Mouse (Mus musculus): ENCODE data around the gene Fbxl14.

Fbxl14 gene

DNA sequence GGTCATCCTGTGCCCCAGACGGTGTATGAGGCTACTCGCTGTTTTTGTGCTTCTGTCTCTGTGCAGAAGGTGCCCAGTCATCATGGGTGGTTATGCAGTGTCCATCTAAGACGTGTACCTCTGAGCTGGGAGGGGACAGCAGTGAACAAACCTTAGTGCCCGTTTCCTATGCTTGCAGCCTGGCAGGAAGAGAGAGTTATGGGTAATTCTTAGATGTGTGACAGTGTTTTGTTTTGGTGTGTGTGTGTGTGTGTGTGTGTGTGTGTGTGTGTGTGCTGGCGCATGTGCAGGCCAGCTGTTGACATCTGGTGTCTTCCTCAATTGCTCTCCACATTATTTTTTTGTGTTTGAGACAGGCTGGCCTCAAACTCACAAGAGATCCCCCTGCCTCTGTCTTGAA, 20.6 kb downstream of the Fbxl14 start:
- no peak for DNase-seq

DNA sequence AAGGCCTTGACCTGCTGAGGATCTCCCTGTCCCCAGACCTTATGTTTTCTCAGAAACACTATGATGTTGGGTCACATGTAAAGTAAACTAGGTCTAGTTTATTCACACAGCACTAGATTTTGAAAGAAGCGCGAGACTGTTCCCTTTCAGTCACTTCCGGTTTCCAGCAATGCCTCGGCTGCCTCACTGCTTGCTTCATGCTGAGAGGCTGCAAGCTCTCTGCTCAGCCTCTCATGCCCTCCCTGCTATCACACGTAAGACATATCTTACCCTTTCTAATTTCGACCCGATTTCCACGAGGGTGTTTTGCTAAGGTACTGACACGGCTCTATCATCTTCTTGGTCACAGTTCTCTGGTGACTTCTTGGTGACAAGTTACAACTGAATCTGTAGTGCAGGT, 22.6 kb downstream of the Fbxl14 start:
- DNase-seq: peak; percentile 51

- DNase-seq: no peak
Measured at GRCm38 (mm10) chr6:119504756-119505155, 25.3 kb downstream of the Fbxl14 start.

DNA sequence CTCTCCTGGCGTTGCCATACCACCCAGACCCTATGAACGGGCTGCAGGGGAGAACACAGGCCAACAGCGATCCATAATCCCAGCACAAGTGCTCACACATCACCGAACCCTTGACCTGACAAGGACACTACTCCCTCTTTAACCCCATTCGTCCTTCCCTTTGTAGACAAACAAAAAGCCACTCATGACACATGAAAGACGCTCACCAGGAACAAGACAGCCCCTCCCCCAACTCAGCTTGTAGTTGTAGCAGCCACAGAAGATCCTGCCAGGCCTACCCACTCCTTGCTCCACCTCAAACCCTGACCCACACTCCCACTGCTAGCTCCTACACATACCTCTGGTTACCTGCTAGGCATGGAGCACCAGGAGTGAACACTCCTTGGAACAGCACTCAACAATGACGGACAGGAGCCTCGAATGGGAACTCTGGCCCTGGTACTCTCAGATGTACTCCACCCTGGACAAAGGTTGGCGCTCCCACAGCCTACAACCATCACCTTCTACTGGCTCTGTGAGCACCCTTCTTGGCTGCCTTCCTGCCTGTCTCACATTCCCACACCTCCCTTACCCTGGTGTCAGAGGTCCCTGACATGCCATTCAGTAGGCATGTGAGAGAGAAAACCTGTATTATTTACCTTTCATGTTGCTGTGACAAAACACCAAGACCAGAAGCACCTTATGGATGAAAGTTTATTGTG, 26.2 kb downstream of the Fbxl14 start:
- no peak for DNase-seq

- DNase-seq: no peak
Measured at GRCm38 (mm10) chr6:119508221-119508620, 28.8 kb downstream of the Fbxl14 start.

DNA sequence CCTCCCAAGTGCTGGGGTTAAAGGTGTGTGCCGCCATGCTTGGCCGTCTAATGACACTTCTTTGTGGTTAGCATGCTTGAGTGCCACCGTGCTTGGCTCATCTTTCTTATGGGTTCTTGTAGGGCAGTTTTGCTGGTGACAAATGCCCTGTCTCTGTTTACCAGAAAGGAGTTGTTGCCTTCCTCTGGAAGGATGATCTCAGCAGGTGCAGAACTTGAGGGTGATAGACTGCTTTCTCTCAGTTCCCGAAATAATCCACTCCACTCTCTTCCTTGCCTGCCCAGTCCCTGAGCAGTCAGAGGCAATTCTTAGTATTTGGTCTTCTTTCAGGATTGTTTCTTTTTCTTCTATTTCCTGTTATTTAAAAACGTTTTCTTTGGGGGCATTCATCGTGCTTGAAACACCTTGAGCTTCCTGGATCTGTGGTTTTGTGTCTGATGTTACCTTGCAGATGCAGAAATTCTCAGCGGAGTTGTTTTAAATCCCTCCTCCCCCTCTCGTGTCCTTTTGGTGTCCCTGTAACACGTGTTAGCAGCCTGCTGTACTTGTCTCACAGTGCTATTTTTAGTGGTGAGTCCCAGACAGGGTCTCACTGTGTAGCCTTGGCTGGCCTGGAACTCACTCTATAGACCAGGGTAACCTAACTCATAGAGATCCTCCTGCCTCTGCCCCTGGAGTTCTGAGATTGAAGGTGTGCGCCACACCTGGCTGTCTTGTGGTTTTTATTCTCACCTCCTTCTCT, 29.3 kb downstream of the Fbxl14 start:
- no peak for DNase-seq

DNA sequence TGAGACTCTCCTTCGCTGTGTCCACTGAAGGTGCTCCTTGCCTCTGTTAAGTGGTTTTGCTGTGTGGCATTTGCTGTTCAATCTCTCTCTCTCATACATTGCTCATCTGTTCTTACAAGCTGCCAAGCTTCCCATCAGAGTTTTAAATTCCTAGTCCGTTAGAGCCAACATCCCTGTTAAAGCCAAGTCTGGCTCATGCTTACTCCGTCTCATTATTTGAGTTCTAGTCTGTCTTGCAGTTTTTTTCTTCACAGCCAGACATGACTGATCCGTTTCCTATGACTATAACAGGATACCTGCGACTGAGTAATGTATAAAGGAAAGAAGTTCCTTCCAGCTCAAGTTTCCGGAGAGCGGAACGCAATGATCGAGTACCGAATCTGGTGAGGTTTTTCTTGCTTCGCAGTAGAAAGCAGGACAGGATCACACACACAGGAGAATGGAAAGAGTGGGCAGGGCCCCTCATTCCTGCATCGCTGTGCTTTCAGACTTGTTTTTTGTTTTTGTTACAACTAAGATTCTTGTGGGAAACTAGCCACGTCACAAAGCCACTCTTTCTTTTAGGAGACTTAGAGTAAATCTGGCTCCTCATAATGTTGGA, 30.1 kb downstream of the Fbxl14 start:
- DNase-seq: no peak

DNA sequence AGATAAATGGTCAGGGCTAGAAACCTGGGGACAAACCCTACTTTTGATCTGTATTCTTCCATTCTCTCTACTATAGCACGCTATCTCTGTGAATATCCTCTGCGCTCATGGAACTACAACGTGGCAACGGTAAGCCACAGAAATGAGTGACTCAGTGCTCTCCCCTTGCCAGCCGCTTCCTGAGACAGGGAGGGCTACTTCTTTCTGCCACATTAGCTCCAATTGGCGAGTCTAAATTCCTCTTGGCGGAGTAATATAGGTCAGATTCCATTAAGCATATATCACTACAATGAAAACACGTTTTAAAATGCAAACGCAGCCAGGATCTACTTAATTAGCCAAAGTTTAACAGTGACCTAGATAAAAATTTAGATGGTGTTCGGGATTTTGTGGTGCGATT, 33.2 kb downstream of the Fbxl14 start:
- DNase-seq: no peak

DNA sequence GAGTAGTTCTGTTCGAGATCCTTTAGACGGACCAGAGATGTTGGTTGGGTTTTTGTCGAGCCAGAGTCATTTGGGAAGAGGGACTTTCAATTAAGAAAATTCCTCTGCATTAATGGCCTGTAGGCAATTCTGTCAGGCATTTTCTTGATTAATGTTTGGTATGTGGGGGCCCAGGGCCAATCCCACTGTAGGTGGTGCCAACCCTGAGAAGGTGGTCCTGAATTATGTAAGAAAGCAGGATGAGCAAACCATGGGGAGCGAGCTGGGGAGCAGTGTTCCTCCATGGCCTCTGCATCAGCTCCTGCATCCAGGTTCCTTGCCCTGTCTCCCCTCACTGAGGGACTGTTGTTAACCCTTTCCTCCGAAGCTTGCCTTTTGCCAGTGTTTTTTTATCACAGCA, 34.0 kb downstream of the Fbxl14 start:
- no peak for DNase-seq

- DNase-seq: no peak
Measured at GRCm38 (mm10) chr6:119514085-119514484, 34.6 kb downstream of the Fbxl14 start.

DNA sequence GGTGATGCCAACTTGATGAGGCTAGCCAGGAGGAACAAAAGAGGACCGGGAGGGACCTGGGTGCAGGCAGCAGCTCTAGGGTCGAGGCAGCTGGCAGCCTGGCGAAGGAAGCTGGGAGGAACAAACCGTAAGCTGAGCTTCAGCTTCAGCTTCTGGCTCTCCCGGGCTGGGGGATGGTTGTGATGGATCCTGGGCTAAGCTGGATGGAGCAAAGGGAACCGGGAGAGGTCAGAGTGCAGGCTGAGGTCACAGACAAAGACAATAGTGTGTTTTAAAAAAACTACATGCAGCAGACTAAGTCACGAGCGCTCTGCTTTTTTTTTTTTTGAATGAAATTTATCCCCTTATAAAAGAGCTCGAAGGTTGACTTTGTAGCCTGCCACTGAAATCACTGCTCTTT, 41.3 kb downstream of the Fbxl14 start:
- no peak for DNase-seq

DNA sequence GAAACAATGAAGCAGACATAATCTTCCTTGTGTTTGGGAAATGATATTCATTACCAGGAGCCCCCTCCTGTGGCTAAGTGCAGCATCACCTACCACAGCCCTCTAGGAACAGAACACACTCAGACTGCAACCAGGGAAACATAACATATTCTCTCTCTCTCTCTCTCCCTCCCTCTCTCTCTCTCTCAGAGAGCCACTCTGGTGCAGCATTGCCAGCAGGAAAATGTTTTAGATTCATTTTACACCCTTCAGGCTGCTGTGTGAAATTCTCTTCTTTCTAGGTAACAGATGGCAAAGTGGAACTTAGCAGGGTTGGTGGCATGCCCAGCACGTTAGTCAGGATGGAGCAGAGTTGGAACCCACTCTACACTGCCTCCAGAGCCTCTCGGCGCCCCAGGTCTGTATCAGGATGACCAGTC, 42.0 kb downstream of the Fbxl14 start:
- DNase-seq: no peak

DNA sequence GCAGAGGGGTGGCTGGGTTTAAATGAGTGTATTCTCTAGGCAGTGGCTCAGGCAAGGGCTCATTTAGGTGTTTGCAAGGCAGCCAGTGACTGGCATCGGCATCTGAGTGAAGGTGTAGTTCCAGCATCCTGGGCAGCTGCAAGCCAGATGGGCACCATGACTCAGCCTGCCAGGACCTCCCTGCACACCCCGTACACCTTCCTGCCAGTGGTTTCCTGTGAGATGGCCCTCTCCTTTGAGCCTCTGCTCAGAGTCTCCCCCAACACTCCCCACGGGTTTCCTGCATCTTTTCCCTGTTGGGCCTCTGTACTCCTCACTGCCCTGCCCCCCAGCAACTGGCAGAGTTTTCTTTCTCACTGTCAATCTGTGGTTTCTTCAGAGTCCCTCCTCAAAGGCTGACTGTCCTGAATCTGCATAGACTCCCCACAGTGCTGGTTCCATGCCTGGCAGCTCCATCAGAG, 42.5 kb downstream of the Fbxl14 start:
- DNase-seq: no peak

DNA sequence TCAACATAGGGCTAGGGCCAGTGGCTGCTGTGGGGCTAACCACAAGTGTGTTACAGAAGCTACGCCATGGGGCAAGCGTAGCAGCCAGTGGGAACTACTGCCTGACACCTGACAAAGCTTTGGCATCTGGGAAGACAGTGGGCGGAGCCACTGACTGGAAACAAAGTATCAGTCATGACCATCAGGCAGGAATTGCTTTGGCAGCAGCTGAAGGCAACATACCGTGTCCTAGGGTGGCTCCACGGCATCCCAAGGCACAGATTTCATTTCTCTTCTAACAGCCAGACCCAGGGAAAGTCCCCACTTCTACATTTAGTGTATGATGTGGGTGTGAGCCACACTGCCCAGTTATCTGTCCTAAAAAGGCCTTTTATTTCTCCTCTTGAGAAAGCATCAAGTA, 47.0 kb downstream of the Fbxl14 start:
- DNase-seq: no peak

GRCm38 (mm10) chr6:119529659-119530058, 50.2 kb downstream of the Fbxl14 start:
- DNase-seq: no peak
